Mouse (Mus musculus): ENCODE results near the gene Tnfrsf22. TPM values are rescaled to one million over a fixed set of nuclear protein-coding genes. Genes with fewer than 3 reads are reported as not detected.

Tnfrsf22 gene
- polyA plus RNA-seq, 1 experiment, result 6.1 TPM

DNA sequence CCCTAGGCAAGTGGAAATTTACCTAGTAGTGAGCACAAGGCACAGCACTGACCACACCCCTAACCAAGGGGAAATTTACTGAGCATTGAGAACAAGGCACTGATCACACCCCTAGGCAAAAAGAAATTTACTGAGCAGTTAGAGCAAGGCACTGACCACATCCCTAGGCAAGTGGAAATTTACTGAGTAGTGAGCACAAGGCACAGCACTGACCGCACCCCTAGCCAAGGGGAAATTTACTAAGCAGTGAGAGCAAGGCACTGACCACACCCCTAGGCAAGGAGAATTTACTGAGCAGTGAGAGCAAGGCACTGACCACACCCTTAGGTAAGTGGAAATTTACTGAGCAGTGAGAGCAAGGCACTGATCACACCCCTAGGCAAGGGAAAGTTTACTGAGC, 12.8 kb downstream of the Tnfrsf22 start:
- TF ChIP-seq POLR2A (IDR thresholded peaks at IDR 0.05; ENCODE audit: insufficient read depth, low read length), result no peak
- no peak for TF ChIP-seq CTCF (IDR thresholded peaks at IDR 0.05; ENCODE audit: low read depth, low read length)
- no peak for TF ChIP-seq EP300 (IDR thresholded peaks at IDR 0.05; ENCODE audit: insufficient read depth, low read depth, low read length)
- peaks cover 3% of the 10 kb centered on the region; the same call in 1 of the 2 replicates for H3K36me3 ChIP-seq (ENCODE audit: control insufficient read depth, insufficient read depth, low read length, poor library complexity, severe bottlenecking)

GRCm38 (mm10) chr7:143631503-143631902, 18.0 kb downstream of the Tnfrsf22 start:
- Histone ChIP-seq H3K27me3 (ENCODE audit: control insufficient read depth, insufficient read depth, low read length, poor library complexity, severe bottlenecking) (no peaks in the 10 kb centered on the region), H3K4me3 (ENCODE audit: low read depth, low read length) (no peak overlapping the region)
- TF ChIP-seq CTCF (IDR thresholded peaks at IDR 0.05; ENCODE audit: low read depth, low read length) (no peak), POLR2A (IDR thresholded peaks at IDR 0.05; ENCODE audit: insufficient read depth, low read length) (no peak), EP300 (IDR thresholded peaks at IDR 0.05; ENCODE audit: insufficient read depth, low read depth, low read length) (no peak)

More for the DNA sequence above, 12.8 kb downstream of the Tnfrsf22 start:
- H3K9me3 ChIP-seq (replicated peaks; ENCODE audit: control insufficient read depth, insufficient read depth, low read length, poor library complexity, severe bottlenecking), result peaks cover 16% of the 10 kb centered on the region
- H3K4me3 ChIP-seq (ENCODE audit: low read depth, low read length), result no peak overlapping the region
- H3K9ac ChIP-seq (ENCODE audit: low read depth, poor library complexity, severe bottlenecking), result no peak overlapping the region
- H3K4me1 ChIP-seq (ENCODE audit: control insufficient read depth, insufficient read depth, low read length), result no peaks in the 10 kb centered on the region
- H3K27ac ChIP-seq (ENCODE audit: insufficient read depth, low read length), result peak overlapping the region; percentile 44
- H3K27me3 ChIP-seq (ENCODE audit: control insufficient read depth, insufficient read depth, low read length, poor library complexity, severe bottlenecking), result no peaks in the 10 kb centered on the region

DNA sequence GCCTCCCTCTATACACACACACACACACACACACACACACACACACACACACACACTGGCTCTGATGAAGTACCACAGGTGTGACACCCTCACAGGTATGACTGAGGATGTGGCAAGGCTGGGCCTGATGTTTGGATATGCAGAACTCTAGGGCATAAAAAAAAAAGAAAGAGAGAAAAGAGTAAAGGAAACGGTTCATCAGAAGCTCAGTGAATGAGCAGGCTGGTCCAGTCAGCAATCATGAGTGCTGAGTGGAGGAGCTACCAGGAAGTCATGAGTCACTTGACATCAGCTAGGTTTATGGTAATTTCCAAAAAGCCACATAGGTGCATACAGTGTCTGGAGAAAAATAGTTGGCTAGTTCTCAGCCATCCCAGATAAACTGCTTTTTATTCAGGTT, 20.0 kb downstream of the Tnfrsf22 start:
- H3K4me1 ChIP-seq (ENCODE audit: control insufficient read depth, insufficient read depth, low read length), result no peaks in the 10 kb centered on the region

More at GRCm38 (mm10) chr7:143631503-143631902, 18.0 kb downstream of the Tnfrsf22 start:
- H3K4me1 ChIP-seq (ENCODE audit: control insufficient read depth, insufficient read depth, low read length), result no peaks in the 10 kb centered on the region
- H3K36me3 ChIP-seq (ENCODE audit: control insufficient read depth, insufficient read depth, low read length, poor library complexity, severe bottlenecking), result no peaks in the 10 kb centered on the region
- no peak overlapping the region for H3K9ac ChIP-seq (ENCODE audit: low read depth, poor library complexity, severe bottlenecking)
- no peak overlapping the region for H3K27ac ChIP-seq (ENCODE audit: insufficient read depth, low read length)
- H3K9me3 ChIP-seq (replicated peaks; ENCODE audit: control insufficient read depth, insufficient read depth, low read length, poor library complexity, severe bottlenecking), result peaks cover 8% of the 10 kb centered on the region; the same call in 1 of the 2 replicates

GRCm38 (mm10) chr7:143628540-143628939, 20.9 kb downstream of the Tnfrsf22 start, which contains the start of gene Tnfrsf26:
Gene Tnfrsf26 (minus strand): TSS chr7:143628722.
- TF ChIP-seq EP300 (IDR thresholded peaks at IDR 0.05; ENCODE audit: insufficient read depth, low read depth, low read length) (no peak), POLR2A (IDR thresholded peaks at IDR 0.05; ENCODE audit: insufficient read depth, low read length) (no peak), CTCF (IDR thresholded peaks at IDR 0.05; ENCODE audit: low read depth, low read length) (no peak)
- H3K4me1 ChIP-seq (ENCODE audit: control insufficient read depth, insufficient read depth, low read length), result no peaks in the 10 kb centered on the region
- H3K4me3 ChIP-seq (ENCODE audit: low read depth, low read length), result no peak within 1 kb of the TSS
- H3K27ac ChIP-seq (ENCODE audit: insufficient read depth, low read length), result no peak within 1 kb of the TSS
- no peaks in the 10 kb centered on the region for H3K36me3 ChIP-seq (ENCODE audit: control insufficient read depth, insufficient read depth, low read length, poor library complexity, severe bottlenecking)
- no peak within 1 kb of the TSS for H3K9ac ChIP-seq (ENCODE audit: low read depth, poor library complexity, severe bottlenecking)
- H3K27me3 ChIP-seq (ENCODE audit: control insufficient read depth, insufficient read depth, low read length, poor library complexity, severe bottlenecking), result no peaks in the 10 kb centered on the region
- H3K9me3 ChIP-seq (replicated peaks; ENCODE audit: control insufficient read depth, insufficient read depth, low read length, poor library complexity, severe bottlenecking), result no peaks in the 10 kb centered on the region

More for the DNA sequence above, 20.0 kb downstream of the Tnfrsf22 start:
- Histone ChIP-seq H3K36me3 (ENCODE audit: control insufficient read depth, insufficient read depth, low read length, poor library complexity, severe bottlenecking) (no peaks in the 10 kb centered on the region), H3K27ac (ENCODE audit: insufficient read depth, low read length) (no peak overlapping the region), H3K27me3 (ENCODE audit: control insufficient read depth, insufficient read depth, low read length, poor library complexity, severe bottlenecking) (no peaks in the 10 kb centered on the region), H3K9me3 (replicated peaks; ENCODE audit: control insufficient read depth, insufficient read depth, low read length, poor library complexity, severe bottlenecking) (no peaks in the 10 kb centered on the region), H3K4me3 (ENCODE audit: low read depth, low read length) (no peak overlapping the region), H3K9ac (ENCODE audit: low read depth, poor library complexity, severe bottlenecking) (no peak overlapping the region)
- TF ChIP-seq POLR2A (IDR thresholded peaks at IDR 0.05; ENCODE audit: insufficient read depth, low read length) (no peak), CTCF (IDR thresholded peaks at IDR 0.05; ENCODE audit: low read depth, low read length) (no peak), EP300 (IDR thresholded peaks at IDR 0.05; ENCODE audit: insufficient read depth, low read depth, low read length) (no peak)

DNA sequence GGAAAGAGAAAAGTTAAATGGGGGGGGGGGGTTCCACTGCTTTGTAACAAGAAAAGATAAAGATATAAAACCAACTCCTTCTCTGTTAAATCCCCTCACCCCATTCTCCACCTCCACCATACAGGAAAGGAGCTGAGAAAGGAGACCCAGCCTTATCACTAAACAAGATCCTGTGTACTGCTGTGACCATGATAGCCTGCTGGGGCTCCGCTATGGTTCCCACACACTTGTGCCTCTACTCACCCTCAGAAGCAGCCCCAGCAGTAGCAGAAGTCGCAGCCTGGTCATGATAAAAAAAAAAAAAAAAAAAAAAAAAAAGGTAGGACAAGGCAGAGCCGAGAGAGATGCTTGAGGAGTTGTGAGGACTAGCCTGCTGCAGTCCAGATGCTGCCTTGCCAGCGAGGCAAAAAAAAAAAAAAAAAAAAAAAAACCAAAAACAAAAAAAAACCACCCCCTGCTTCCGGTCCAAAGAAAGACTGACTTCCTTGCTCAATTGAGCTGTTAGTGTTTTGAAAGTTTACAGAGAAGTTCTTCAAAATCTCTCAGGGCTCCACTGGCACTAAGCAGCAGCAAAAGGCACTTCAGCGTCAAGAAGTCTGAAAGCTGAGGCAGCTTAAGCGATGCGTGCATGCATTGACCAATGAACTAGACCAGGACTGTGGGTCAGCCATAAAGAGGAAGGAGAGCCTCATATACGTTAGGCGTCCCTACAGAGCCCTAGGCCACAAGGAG, 21.7 kb downstream of the Tnfrsf22 start:
- TF ChIP-seq POLR2A (IDR thresholded peaks at IDR 0.05; ENCODE audit: insufficient read depth, low read length) (no peak), CTCF (IDR thresholded peaks at IDR 0.05; ENCODE audit: low read depth, low read length) (no peak), EP300 (IDR thresholded peaks at IDR 0.05; ENCODE audit: insufficient read depth, low read depth, low read length) (no peak)

DNA sequence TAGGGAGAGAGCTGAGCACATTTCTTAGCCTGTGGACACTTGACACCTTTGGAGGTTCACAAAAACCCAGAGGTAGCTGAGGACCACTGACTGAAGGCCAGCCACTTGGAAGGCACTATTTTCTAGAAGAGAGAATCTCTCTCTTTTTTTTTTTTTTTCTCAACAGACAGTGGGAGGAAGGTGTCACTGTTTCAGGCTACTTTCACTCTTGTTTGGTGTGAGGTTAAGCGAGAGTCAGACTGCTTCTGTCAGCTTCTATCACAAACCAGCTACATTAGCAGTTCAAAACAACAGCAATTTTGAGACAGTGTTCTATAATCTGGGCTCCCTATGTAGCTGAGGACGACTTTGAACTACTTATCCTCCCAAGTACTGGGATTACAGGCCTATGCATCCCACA, 23.3 kb downstream of the Tnfrsf22 start:
- no peak overlapping the region for H3K4me3 ChIP-seq (ENCODE audit: low read depth, low read length)
- TF ChIP-seq POLR2A (IDR thresholded peaks at IDR 0.05; ENCODE audit: insufficient read depth, low read length), result no peak
- TF ChIP-seq CTCF (IDR thresholded peaks at IDR 0.05; ENCODE audit: low read depth, low read length), result no peak
- TF ChIP-seq EP300 (IDR thresholded peaks at IDR 0.05; ENCODE audit: insufficient read depth, low read depth, low read length), result no peak

More for the DNA sequence above, 21.7 kb downstream of the Tnfrsf22 start:
- Histone ChIP-seq H3K9ac (ENCODE audit: low read depth, poor library complexity, severe bottlenecking) (no peak overlapping the region), H3K4me1 (ENCODE audit: control insufficient read depth, insufficient read depth, low read length) (no peaks in the 10 kb centered on the region), H3K9me3 (replicated peaks; ENCODE audit: control insufficient read depth, insufficient read depth, low read length, poor library complexity, severe bottlenecking) (no peaks in the 10 kb centered on the region), H3K4me3 (ENCODE audit: low read depth, low read length) (no peak overlapping the region), H3K27me3 (ENCODE audit: control insufficient read depth, insufficient read depth, low read length, poor library complexity, severe bottlenecking) (no peaks in the 10 kb centered on the region), H3K36me3 (ENCODE audit: control insufficient read depth, insufficient read depth, low read length, poor library complexity, severe bottlenecking) (no peaks in the 10 kb centered on the region), H3K27ac (ENCODE audit: insufficient read depth, low read length) (no peak overlapping the region)

More for the DNA sequence above, 23.3 kb downstream of the Tnfrsf22 start:
- no peaks in the 10 kb centered on the region for H3K36me3 ChIP-seq (ENCODE audit: control insufficient read depth, insufficient read depth, low read length, poor library complexity, severe bottlenecking)
- no peaks in the 10 kb centered on the region for H3K4me1 ChIP-seq (ENCODE audit: control insufficient read depth, insufficient read depth, low read length)
- no peaks in the 10 kb centered on the region for H3K27me3 ChIP-seq (ENCODE audit: control insufficient read depth, insufficient read depth, low read length, poor library complexity, severe bottlenecking)
- peaks cover 4% of the 10 kb centered on the region; the same call in 1 of the 2 replicates for H3K9me3 ChIP-seq (replicated peaks; ENCODE audit: control insufficient read depth, insufficient read depth, low read length, poor library complexity, severe bottlenecking)
- no peak overlapping the region for H3K27ac ChIP-seq (ENCODE audit: insufficient read depth, low read length)
- no peak overlapping the region for H3K9ac ChIP-seq (ENCODE audit: low read depth, poor library complexity, severe bottlenecking)

Data from ES-Bruce4 (cell line).